Mouse (Mus musculus) olfactory bulb, adult 2 months (tissue): ENCODE measurements around the gene Upf1. TPM values are rescaled to one million over a fixed set of nuclear protein-coding genes. Genes with fewer than 3 reads are reported as not detected.

Experiments used
- H3K27ac ChIP-seq: fragments of 200-500 bp; 2 replicates; pipeline ENCODE4 v1.5.1; 2012; ENCODE audit warnings: low read depth, low read length; ENCODE audit not compliant: insufficient read depth
- H3K4me1 ChIP-seq: fragments of 200-500 bp; 2 replicates; pipeline ENCODE4 v1.6.1; 2012; ENCODE audit warnings: low read length; ENCODE audit not compliant: control insufficient read depth, insufficient read depth
- H3K4me3 ChIP-seq: fragments of 200-500 bp; 2 replicates; pipeline ENCODE4 v1.5.1; 2012; ENCODE audit warnings: mild to moderate bottlenecking, low read depth, low read length, moderate library complexity; ENCODE audit not compliant: insufficient read depth
- CTCF ChIP-seq: fragments of 200-500 bp; IDR thresholded peaks from 2 replicates; pipeline ENCODE4 v1.5.1; 2012; ENCODE audit warnings: low read depth, mild to moderate bottlenecking, low read length, moderate library complexity; ENCODE audit not compliant: insufficient read depth
- POLR2A ChIP-seq: fragments of 200-500 bp; IDR thresholded peaks from 2 replicates; pipeline ENCODE4 v1.6.1; 2012; ENCODE audit warnings: mild to moderate bottlenecking, low read depth, low read length, moderate library complexity; ENCODE audit not compliant: insufficient read depth
- WGBS: fragments of 180-500 bp; shearing (Covaris S2); methylation state at CpG from one replicate; pipeline ENCODE4 v1.1.7; 2018; 5-methylcytosine and 5-hydroxymethylcytosine counted together
- polyA plus RNA-seq: library from polyadenylated mRNA; stranded (reverse); fragments of >200 nt; gene quantifications from 2 replicates; pipeline ENCODE4 v1.2.4, GENCODE M21; 2012; ENCODE audit warnings: low replicate concordance; ENCODE audit not compliant: missing spikeins, insufficient read depth, insufficient read length

The Upf1 gene
- polyA plus RNA-seq, 1 experiment, result not detected

DNA sequence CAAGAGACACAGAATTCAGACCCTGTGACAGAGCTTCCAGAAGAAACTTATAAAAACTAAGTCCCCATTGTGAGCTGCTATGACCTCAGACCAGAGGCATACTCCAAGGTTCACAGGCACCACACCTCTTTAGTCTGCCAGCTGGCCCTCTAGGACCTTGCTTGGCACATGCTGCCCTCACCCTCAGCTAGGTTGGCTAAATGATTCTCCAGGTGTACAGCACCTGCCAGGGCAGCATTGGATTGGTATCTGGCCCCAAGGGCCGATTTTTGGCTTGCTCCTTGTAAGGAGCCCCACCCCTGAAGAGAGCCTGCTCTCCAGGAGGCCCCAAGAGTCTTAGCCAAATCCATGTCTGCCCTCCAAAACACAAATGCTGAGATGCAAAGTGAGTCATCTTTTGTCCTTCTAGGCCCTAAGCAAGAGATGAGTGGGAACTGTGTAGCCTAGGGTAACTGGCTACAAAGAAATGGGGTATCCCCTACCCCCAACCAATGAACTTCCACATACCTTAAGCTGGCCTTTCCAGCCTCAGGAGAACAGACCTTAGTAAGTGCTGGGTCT lies 5.1 kb downstream of the Upf1 start:
- peaks cover 47% of the 10 kb centered on the region for H3K4me1 ChIP-seq
- TF ChIP-seq POLR2A (no peak), CTCF (no peak)
- 36% methylated on average over 1 of the region's 1 CpGs for WGBS
- H3K27ac ChIP-seq, result no peak overlapping the region
- H3K4me3 ChIP-seq, result no peak overlapping the region

DNA sequence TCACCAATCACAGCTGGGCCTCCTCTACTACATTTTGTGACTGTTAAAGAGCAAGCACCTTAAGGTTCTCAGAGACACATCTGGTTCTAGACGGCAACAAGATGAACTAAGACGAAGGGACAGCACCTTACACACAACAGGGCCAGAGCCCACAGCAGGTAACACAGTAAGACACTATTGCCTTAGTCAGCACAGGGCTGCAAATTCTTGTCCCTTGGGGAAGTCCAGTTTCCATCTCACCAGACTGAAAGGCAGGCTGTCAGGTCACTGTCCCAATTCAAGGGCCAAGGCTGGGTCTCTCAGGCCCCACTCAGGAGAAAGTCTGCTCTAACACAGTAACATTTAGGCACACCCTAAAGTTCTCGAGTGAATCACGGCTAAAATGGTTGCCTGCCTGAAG lies 5.6 kb downstream of the Upf1 start:
- H3K4me3 ChIP-seq, result no peak overlapping the region
- H3K27ac ChIP-seq, result no peak overlapping the region
- WGBS, result 55% methylated on average over 4 of the region's 4 CpGs
- TF ChIP-seq CTCF, result no peak
- H3K4me1 ChIP-seq, result peaks cover 47% of the 10 kb centered on the region

DNA sequence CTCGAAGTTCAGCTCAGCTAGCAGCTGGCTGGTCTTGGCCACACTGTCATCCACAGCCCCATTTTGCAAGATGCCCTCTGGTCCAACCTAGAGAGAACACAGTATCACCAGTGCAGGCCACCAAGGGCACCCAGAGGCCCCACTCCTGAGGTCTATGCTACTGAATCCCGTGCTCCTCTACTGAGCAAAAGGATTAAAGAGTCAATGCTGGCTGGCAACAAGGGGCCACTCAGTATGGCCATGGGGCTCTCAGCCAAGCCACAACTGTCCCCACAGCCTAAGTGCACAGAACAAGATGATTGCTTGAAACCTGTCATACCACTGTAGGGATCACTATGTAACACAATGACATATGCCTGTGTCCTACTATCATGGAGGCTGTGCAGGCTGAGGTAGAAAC lies 8.8 kb downstream of the Upf1 start:
- Histone ChIP-seq H3K27ac (no peak overlapping the region), H3K4me3 (no peak overlapping the region), H3K4me1 (peaks cover 25% of the 10 kb centered on the region)
- 71% methylated on average over 2 of the region's 2 CpGs for WGBS
- no peak for TF ChIP-seq CTCF

DNA sequence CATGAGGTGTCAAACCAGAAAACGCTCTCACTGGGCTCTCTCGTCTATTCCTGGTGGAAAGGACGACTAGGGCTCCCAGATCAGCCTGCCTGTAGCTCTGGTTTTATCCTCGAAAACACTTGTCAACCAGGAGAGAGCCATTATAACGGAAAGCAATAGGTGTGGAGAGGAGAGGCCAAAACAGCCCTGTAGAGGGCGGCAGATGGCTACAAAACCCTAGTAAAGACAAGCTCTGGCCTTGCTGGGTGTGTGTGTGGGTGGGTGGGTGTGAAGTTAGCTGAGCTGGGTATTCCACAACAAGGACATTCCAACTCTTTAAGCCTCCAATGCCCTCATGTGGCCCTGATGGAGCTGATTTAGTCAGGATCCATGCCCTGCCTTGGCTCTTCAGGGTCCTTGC lies 9.4 kb downstream of the Upf1 start:
- no peak for TF ChIP-seq POLR2A
- TF ChIP-seq CTCF, result no peak
- no peak overlapping the region for H3K4me3 ChIP-seq
- 47% methylated on average over 6 of the region's 6 CpGs for WGBS
- H3K4me1 ChIP-seq, result peaks cover 19% of the 10 kb centered on the region
- H3K27ac ChIP-seq, result no peak overlapping the region

- TF ChIP-seq POLR2A (no peak), CTCF (no peak)
- Histone ChIP-seq H3K27ac (no peak overlapping the region), H3K4me3 (no peak overlapping the region), H3K4me1 (peaks cover 15% of the 10 kb centered on the region)
- 80% methylated on average over 7 of the region's 7 CpGs for WGBS
Measured at GRCm38 (mm10) chr8:70343076-70343475, 10.0 kb downstream of the Upf1 start.

DNA sequence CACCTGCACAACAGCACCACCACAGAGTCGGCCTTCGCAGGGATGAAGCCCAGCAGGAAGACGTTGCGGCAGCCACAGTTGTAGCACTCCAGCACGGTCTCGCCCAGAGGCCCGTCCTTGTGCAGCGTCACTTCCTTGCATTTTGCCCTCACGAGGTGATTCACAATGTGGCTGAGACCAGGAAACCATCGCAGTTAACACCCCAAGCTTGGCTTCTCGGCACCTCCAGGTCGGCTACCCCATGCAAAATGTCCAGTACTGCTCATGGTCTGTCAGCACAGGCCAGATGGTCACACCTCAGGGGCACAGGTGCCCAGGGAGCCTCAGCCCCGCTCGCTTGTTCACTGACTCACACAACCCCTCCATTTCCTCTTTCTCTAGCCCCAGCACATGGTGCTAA lies 11.1 kb downstream of the Upf1 start:
- no peak for TF ChIP-seq CTCF
- no peak for TF ChIP-seq POLR2A
- Histone ChIP-seq H3K4me1 (peaks cover 11% of the 10 kb centered on the region), H3K27ac (no peak overlapping the region), H3K4me3 (no peak overlapping the region)
- 88% methylated on average over 14 of the region's 14 CpGs for WGBS

DNA sequence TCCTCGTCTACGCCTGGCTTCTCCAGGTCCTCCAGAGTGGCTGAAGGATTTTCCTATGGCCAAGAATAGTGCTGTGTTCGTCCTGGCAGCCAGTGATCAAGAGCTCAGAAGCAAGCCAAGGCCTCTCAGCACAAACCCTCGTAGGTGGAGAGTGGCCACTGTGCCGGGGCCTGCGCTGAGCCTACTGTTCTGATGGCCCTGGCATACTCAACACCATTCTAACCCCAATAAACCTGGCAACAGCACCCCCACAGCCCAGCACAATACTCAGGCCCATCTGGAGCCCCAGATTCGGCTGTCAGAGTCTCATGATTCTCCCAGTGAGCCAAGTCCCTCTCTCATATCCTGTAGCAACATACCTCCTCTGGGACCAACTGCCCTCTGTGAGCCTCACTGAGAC lies 12.4 kb downstream of the Upf1 start:
- no peak overlapping the region for H3K4me3 ChIP-seq
- 79% methylated on average over 7 of the region's 7 CpGs for WGBS
- peaks cover 5% of the 10 kb centered on the region for H3K4me1 ChIP-seq
- H3K27ac ChIP-seq, result no peak overlapping the region
- TF ChIP-seq POLR2A, result no peak
- no peak for TF ChIP-seq CTCF

- 92% methylated on average over 7 of the region's 7 CpGs for WGBS
- TF ChIP-seq CTCF (no peak), POLR2A (no peak)
- peaks cover 2% of the 10 kb centered on the region for H3K4me1 ChIP-seq
- H3K27ac ChIP-seq, result no peak overlapping the region
- H3K4me3 ChIP-seq, result no peak overlapping the region
Measured at GRCm38 (mm10) chr8:70338931-70339330, 14.1 kb downstream of the Upf1 start.

DNA sequence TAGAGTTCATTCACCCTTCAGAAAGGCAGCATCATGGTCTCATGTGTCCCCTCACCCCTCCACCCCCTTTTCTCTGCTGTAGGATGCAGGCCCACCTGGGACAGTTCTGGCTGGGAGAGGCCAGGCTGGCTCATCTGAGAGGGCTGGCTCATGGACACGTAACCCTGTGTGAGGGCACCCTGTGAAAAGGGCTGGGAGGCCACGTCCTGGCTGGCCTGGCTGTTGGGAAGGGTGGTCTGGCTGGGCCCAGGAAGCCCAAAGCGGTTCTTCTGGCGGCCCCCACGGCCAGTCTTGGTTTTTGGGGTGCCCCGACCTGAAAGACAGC lies 20.2 kb downstream of the Upf1 start:
- Histone ChIP-seq H3K4me1 (peaks cover 39% of the 10 kb centered on the region), H3K27ac (no peak overlapping the region), H3K4me3 (no peak overlapping the region)
- 88% methylated on average over 6 of the region's 6 CpGs for WGBS
- TF ChIP-seq POLR2A (no peak), CTCF (no peak)
